Mouse (Mus musculus): ENCODE results near the gene Gm340. TPM values are rescaled to one million over a fixed set of nuclear protein-coding genes. Genes with fewer than 3 reads are reported as not detected.

The Gm340 gene
- polyA plus RNA-seq, 1 experiment: 1.4 TPM

GRCm38 (mm10) chr19:41589026-41589425, 6.9 kb downstream of the Gm340 start:
- no peak overlapping the region for H3K4me2 ChIP-seq (ENCODE audit: low read depth)
- H3ac ChIP-seq (ENCODE audit: control insufficient read depth, insufficient read length): no peak overlapping the region
- no peaks in the 10 kb centered on the region for H3K27me3 ChIP-seq (ENCODE audit: control insufficient read depth, insufficient read depth, insufficient read length)
- no peak overlapping the region for H3K4me3 ChIP-seq
- H3K79me2 ChIP-seq (ENCODE audit: control insufficient read depth, insufficient read depth): no peaks in the 10 kb centered on the region
- no peak for TF ChIP-seq POLR2AphosphoS2 (IDR thresholded peaks at IDR 0.05; ENCODE audit: insufficient read length, low read depth)
- no peak for TF ChIP-seq TCF12 (IDR thresholded peaks at IDR 0.05; ENCODE audit: insufficient read depth, poor library complexity, severe bottlenecking)
- TF ChIP-seq MYOD1 (IDR thresholded peaks at IDR 0.05; ENCODE audit: control insufficient read depth in 1 of 3, insufficient read length in 2 of 3, low read depth in 2 of 3): no peak
- TF ChIP-seq REST (IDR thresholded peaks at IDR 0.05; ENCODE audit: insufficient read depth, insufficient read length): no peak
- no peak for TF ChIP-seq CEBPB (IDR thresholded peaks at IDR 0.05; ENCODE audit: insufficient read depth, poor library complexity, severe bottlenecking)
- no peak for TF ChIP-seq USF1 (IDR thresholded peaks at IDR 0.05; ENCODE audit: low read depth)
- TF ChIP-seq TCF3 (IDR thresholded peaks at IDR 0.05; ENCODE audit: insufficient read length, low read depth): no peak
- TF ChIP-seq MYOG (IDR thresholded peaks at IDR 0.05; ENCODE audit: control insufficient read depth in 1 of 3, insufficient read depth in 1 of 3, insufficient read length in 2 of 3, low read depth in 2 of 3): no peak
- no peak for TF ChIP-seq MAX (IDR thresholded peaks at IDR 0.05; ENCODE audit: low read depth)
- TF ChIP-seq POLR2A (IDR thresholded peaks at IDR 0.05; ENCODE audit: insufficient read length, low read depth): no peak
- H3K36me3 ChIP-seq (ENCODE audit: control insufficient read depth, insufficient read depth): peaks cover 4% of the 10 kb centered on the region

DNA sequence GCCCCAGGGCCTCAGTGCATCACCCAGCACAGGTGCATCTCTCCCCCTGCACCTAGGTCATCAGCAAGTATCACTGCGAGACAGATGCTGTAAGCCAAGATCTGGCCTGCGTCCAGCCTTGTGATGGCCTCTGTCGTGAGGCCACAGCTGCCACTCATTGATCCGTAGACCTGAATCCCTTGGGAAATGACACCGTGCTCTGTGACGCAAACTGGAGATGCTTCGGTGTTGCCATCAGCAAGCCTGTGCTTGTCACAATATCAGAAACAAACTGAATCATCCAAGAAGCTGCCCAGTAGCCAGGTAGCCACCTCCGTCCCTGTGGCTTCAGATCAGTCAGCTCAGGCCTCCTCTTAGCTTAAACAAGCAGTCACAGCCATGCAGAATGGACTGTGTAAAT, 7.5 kb downstream of the Gm340 start:
- H3K79me2 ChIP-seq (ENCODE audit: control insufficient read depth, insufficient read depth): no peaks in the 10 kb centered on the region
- no peak for TF ChIP-seq TCF3 (IDR thresholded peaks at IDR 0.05; ENCODE audit: insufficient read length, low read depth)
- TF ChIP-seq MAX (IDR thresholded peaks at IDR 0.05; ENCODE audit: low read depth): no peak
- TF ChIP-seq MYOD1 (IDR thresholded peaks at IDR 0.05; ENCODE audit: control insufficient read depth in 1 of 3, insufficient read length in 2 of 3, low read depth in 2 of 3): no peak
- TF ChIP-seq SRF (IDR thresholded peaks at IDR 0.05; ENCODE audit: control insufficient read depth, insufficient read length, low read depth): no peak
- TF ChIP-seq POLR2A (IDR thresholded peaks at IDR 0.05; ENCODE audit: insufficient read length, low read depth): no peak
- TF ChIP-seq CEBPB (IDR thresholded peaks at IDR 0.05; ENCODE audit: insufficient read depth, poor library complexity, severe bottlenecking): no peak
- no peak for TF ChIP-seq TCF12 (IDR thresholded peaks at IDR 0.05; ENCODE audit: insufficient read depth, poor library complexity, severe bottlenecking)
- no peak for TF ChIP-seq POLR2AphosphoS2 (IDR thresholded peaks at IDR 0.05; ENCODE audit: insufficient read length, low read depth)
- TF ChIP-seq REST (IDR thresholded peaks at IDR 0.05; ENCODE audit: insufficient read depth, insufficient read length): no peak
- no peak for TF ChIP-seq MYOG (IDR thresholded peaks at IDR 0.05; ENCODE audit: control insufficient read depth in 1 of 3, insufficient read depth in 1 of 3, insufficient read length in 2 of 3, low read depth in 2 of 3)
- TF ChIP-seq E2F4 (IDR thresholded peaks at IDR 0.05; ENCODE audit: insufficient read depth): no peak
- TF ChIP-seq USF1 (IDR thresholded peaks at IDR 0.05; ENCODE audit: low read depth): no peak
- peaks cover 3% of the 10 kb centered on the region for H3K36me3 ChIP-seq (ENCODE audit: control insufficient read depth, insufficient read depth)
- H3K27me3 ChIP-seq (ENCODE audit: control insufficient read depth, insufficient read depth, insufficient read length): no peaks in the 10 kb centered on the region
- no peak overlapping the region for H3K4me3 ChIP-seq
- H3K4me2 ChIP-seq (ENCODE audit: low read depth): no peak overlapping the region
- no peak overlapping the region for H3ac ChIP-seq (ENCODE audit: control insufficient read depth, insufficient read length)

DNA sequence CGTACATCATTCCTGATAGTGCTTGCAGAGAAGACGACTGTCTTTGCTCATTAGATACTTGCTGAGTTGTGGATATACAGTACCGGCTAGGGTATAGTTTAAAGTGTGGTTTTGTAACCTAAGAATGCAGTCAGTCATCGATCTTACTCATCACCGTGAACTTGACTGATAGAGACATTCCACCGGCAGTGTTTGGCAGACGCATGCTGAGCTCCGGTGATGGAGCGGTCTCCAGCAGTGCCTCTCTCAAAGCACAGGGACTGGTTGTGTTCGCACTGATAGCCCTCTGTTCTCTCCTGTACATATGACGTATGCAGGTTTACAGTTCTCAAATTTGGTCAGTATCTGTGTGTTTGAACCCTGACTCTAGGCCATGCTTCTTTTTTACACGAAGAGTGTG, 9.6 kb downstream of the Gm340 start:
- Histone ChIP-seq H3ac (ENCODE audit: control insufficient read depth, insufficient read length) (no peak overlapping the region), H3K79me2 (ENCODE audit: control insufficient read depth, insufficient read depth) (no peaks in the 10 kb centered on the region), H3K27me3 (ENCODE audit: control insufficient read depth, insufficient read depth, insufficient read length) (no peaks in the 10 kb centered on the region), H3K4me2 (ENCODE audit: low read depth) (no peak overlapping the region), H3K4me3 (no peak overlapping the region), H3K36me3 (ENCODE audit: control insufficient read depth, insufficient read depth) (no peaks in the 10 kb centered on the region)
- TF ChIP-seq TCF12 (IDR thresholded peaks at IDR 0.05; ENCODE audit: insufficient read depth, poor library complexity, severe bottlenecking) (no peak), MYOD1 (IDR thresholded peaks at IDR 0.05; ENCODE audit: control insufficient read depth in 1 of 3, insufficient read length in 2 of 3, low read depth in 2 of 3) (no peak), REST (IDR thresholded peaks at IDR 0.05; ENCODE audit: insufficient read depth, insufficient read length) (no peak), MAX (IDR thresholded peaks at IDR 0.05; ENCODE audit: low read depth) (no peak), POLR2A (IDR thresholded peaks at IDR 0.05; ENCODE audit: insufficient read length, low read depth) (no peak), MYOG (IDR thresholded peaks at IDR 0.05; ENCODE audit: control insufficient read depth in 1 of 3, insufficient read depth in 1 of 3, insufficient read length in 2 of 3, low read depth in 2 of 3) (no peak), CEBPB (IDR thresholded peaks at IDR 0.05; ENCODE audit: insufficient read depth, poor library complexity, severe bottlenecking) (no peak), POLR2AphosphoS2 (IDR thresholded peaks at IDR 0.05; ENCODE audit: insufficient read length, low read depth) (no peak), TCF3 (IDR thresholded peaks at IDR 0.05; ENCODE audit: insufficient read length, low read depth) (no peak), E2F4 (IDR thresholded peaks at IDR 0.05; ENCODE audit: insufficient read depth) (no peak), SRF (IDR thresholded peaks at IDR 0.05; ENCODE audit: control insufficient read depth, insufficient read length, low read depth) (no peak), USF1 (IDR thresholded peaks at IDR 0.05; ENCODE audit: low read depth) (no peak)

- Histone ChIP-seq H3K27me3 (ENCODE audit: control insufficient read depth, insufficient read depth, insufficient read length) (no peaks in the 10 kb centered on the region), H3K36me3 (ENCODE audit: control insufficient read depth, insufficient read depth) (no peaks in the 10 kb centered on the region), H3K79me2 (ENCODE audit: control insufficient read depth, insufficient read depth) (no peaks in the 10 kb centered on the region), H3K4me2 (ENCODE audit: low read depth) (peak overlapping the region; percentile 51), H3ac (ENCODE audit: control insufficient read depth, insufficient read length) (no peak overlapping the region), H3K4me3 (no peak overlapping the region)
- TF ChIP-seq REST (IDR thresholded peaks at IDR 0.05; ENCODE audit: insufficient read depth, insufficient read length) (no peak), MYOD1 (IDR thresholded peaks at IDR 0.05; ENCODE audit: control insufficient read depth in 1 of 3, insufficient read length in 2 of 3, low read depth in 2 of 3) (peak in 1 of 3 experiments; percentile 29), POLR2AphosphoS2 (IDR thresholded peaks at IDR 0.05; ENCODE audit: insufficient read length, low read depth) (peak; percentile 28), MYOG (IDR thresholded peaks at IDR 0.05; ENCODE audit: control insufficient read depth in 1 of 3, insufficient read depth in 1 of 3, insufficient read length in 2 of 3, low read depth in 2 of 3) (peak in 2 of 3 experiments; percentile 42 to 54), CEBPB (IDR thresholded peaks at IDR 0.05; ENCODE audit: insufficient read depth, poor library complexity, severe bottlenecking) (peak; percentile 76)
Measured at GRCm38 (mm10) chr19:41597170-41597894, 15.2 kb downstream of the Gm340 start.

Data from myocyte (in vitro differentiated cells).